Mouse (Mus musculus) adrenal gland, postnatal 14 days (tissue): ENCODE measurements at regions not wholly inside any gene's neighbourhood (a gene's known extent, or its start where the extent isn't known, plus 50 kb on each side); places are given as distances from the start of the nearest gene placed in this dataset.
"Not testable (repeated sequence)": the region's sequence is repeated elsewhere in the genome, so short reads cannot be mapped to it uniquely, and the experiment has no call there.

Experiments
- DNase-seq: peaks from one replicate; pipeline ENCODE4 v3.0.0; 2021; ENCODE audit warnings: mixed read lengths

DNA sequence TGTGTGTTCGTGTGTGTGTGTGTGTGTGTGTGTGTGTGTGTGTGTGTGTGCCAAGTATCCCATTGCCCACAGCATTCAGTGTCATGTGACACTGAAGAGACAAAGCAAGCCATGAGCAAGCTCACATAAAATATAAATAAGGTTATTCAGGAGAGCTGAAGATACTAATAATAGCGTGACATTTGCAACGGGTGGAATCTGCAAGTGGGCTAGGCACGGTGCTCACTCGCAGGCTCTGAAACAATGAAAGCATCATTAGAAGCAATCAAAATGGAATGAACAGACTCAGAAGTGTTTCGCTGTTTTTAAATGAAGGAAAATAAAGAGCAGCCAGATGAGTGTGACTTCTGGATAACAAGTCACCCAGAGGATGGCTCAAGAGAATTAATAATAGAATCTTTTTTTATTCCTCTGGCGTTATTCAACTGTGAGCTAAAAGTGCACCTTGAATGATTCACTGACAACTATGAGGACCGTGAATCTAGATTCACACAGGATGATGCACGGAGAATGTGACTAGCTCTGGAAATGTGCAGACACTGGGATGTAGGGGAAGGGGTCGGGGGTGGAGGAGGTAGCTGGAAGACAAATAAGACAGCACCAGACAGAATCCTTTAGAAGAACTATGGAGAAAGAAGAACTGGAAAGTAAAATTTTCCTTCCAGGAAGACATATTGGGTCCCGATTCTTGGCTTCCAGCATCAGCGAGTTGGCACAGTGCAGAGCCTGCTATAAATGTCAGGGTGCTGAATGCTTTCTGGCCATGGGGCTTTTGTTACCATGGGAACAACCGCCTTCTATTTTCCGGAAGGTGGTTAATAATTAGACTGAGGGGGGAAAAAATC, 55.3 kb downstream of the Actbl2 start:
- DNase-seq = peak; percentile 24

DNA sequence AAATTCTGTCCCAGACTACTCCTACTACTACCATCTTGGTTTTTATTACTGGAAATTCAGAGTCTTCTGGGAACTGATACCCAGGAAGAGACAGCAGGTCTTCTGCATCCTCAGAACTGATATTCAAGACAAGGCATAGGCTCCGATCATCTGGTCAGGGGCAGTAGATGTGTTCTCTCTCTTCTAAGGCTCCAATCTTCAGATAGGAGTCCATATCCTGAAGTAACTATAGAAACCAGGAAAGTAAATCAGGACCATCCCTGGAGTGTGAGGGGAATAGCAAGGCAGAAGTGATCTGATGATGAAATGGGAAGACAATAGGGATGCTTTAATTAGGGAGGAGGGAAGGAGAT, 55.9 kb downstream of the Actbl2 start:
- no peak for DNase-seq

DNA sequence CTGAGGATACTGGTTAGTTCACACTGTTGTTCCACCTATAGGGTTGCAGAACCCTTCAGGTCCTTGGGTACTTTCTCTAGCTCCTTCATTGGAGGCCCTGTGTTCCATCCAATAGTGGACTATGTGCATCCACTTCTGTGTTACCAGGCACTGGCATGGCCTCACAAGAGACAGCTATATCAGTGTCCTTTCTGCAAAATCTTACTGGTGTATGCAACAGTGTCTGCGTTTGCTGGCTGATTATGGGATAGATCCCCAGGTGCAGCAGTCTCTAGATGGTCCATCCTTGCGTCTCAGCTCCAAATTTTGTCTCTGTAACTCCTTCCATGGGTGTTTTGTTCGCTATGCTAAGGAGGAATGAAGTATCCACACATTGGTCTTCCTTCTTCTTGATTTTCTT, 58.7 kb downstream of the Actbl2 start:
- DNase-seq = not testable (repeated sequence)

DNA sequence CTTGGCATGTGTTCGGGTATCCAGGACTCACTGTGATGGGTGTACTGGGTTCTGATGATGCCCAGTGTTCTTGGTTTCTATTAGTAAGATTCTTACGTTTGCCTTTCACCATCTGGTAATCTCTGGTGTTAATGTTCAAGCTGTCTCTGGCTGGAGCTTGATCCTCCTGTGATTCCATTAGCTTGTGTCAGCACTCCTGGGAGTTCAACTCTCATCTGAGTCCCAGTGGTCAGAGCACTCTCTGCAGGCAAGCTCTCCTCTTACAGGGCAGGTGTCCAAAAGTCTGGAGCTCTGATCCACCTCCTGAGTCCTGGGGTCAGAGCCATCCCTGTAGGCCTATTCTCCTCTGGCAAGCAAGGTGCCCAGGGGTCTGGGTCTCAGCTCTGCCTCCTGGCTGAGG, 63.1 kb downstream of the Actbl2 start:
- DNase-seq = not testable (repeated sequence)

DNA sequence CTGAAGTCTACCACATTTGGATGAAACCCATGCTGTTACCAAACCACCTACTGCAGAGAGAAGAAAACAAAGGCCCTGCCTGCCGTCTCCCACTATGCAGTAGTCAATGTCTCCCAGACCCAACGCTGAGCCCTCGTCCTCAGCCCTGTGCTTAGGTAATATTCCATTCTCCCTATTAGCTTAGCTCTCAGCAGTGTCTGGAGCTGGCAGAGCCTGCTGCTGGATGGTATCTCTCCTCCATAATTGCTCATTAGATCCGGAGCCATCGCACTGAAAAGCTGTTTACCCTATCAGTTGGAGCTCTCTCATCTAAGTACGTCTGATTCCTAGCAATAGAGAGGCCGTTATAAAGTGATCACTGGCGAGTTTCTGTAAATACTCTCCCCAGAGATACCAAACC, 68.4 kb downstream of the Actbl2 start:
- DNase-seq = no peak

DNA sequence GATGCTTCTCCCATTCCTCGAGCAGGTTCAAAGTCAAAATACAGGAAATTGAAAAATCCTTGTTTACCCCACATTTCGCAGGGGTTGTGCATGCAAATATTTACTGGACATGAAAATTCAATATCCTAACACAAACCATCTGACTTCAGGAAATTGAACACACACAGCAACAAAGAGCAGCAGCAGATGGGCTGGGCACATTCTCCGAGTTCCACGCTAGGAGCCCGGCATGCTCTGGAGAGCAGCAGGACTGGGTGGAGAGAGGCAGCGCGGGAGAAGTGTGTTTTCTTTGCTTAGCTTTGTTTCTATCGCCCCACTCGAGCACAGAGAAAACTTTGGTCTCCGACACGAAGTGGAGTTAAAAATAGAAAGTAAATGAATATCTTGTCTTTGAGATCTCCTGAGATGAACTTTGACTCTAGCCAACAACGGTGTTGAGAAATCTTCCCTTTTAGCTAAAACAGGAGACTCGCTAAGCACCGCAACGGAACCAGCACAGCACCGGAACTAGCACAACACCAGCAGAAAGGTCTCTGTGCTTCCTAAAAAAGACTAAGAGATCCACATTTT, 71.4 kb downstream of the Actbl2 start:
- DNase-seq = no peak

DNA sequence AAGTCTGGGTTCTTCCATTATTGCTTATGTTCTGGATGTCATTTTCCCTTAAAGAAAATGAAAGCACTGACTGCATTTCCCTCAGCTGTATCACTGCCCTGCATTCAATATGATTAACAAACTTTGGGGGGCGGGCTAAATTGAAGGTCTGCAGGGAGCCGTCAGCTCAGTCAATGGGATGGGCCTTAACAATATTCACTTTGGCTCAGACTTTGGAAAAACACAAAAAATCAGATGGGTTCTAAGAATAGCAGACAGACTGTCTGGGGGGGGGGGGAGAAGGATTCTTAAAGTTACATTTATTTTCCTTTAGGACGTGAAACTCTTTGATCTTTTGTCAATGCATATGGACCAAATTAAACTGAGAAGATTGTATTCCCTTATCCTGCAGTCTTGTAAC, 78.2 kb downstream of the Actbl2 start:
- DNase-seq = no peak

DNA sequence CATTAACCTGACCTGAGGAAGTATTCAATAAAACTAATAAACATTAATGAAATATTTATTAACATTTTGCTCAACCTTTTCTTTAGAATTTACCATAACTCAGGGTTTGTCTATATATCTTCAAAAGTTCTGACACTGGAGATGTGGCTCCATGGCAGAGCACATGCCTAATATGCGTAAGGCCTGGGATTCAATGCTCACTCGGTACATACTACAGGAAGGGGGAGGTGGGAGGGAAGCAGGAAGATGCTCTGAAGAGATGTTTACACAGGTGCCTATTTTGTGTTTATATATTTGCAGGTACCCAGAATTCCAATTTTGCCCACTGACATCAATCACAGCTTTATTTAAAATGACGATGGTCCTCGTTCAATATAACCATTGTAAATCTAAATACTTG, 79.0 kb downstream of the Actbl2 start:
- no peak for DNase-seq

DNA sequence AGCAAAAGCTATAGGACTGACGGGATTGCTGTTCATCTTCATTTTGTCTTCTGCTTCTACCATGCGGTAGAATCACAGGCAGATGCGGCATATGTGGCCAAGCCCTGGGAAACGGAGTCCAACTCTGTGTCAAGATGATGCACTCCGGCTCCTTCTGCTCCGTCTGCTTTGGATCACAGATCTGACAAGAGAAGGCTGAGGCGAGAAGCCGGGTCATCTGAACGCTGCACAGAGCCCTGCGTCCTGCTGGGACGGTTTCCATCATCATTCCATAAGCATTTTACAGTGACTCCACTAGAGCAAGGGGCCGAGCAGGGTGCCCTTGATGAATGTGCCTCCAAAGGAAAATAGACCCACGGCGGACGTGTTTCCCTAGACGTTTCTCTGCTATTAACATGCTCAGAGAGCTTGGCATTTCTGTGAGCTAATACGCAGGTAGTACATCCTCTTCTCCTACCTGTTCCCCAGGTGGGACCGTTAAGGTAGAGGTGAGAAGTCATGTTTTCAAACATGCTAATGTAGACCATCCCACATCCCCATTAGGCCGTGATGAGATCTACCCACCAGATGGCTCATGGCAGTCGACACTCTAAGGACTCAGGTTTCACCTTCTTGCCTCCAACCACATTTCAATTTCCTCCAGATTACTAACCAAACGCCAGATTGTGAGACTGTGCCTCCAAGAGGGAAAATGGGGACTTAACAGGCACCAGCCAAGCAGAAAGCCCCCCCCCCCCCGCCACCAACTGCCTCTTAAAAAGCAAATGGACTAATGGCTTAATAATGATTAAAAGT, 79.6 kb downstream of the Actbl2 start:
- DNase-seq = no peak

DNA sequence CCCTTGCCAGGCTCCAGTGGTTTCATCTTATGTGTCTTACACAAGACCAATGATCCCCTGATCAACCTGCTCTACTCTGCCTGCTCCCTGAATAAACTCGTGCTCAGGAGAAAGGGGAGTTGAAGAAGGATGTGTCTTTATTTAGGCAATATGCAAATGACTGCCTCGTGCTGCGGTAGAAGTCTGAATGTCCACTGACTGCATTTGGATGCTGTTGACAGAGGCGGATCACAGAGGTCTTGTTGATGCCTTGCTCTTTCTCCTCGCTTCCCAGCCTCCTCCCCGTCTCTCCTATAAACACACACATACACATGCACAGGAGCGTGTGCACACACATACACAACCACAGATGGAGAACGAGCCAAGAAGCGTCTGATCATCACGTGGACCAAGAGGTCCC, 90.2 kb downstream of the Actbl2 start:
- no peak for DNase-seq

DNA sequence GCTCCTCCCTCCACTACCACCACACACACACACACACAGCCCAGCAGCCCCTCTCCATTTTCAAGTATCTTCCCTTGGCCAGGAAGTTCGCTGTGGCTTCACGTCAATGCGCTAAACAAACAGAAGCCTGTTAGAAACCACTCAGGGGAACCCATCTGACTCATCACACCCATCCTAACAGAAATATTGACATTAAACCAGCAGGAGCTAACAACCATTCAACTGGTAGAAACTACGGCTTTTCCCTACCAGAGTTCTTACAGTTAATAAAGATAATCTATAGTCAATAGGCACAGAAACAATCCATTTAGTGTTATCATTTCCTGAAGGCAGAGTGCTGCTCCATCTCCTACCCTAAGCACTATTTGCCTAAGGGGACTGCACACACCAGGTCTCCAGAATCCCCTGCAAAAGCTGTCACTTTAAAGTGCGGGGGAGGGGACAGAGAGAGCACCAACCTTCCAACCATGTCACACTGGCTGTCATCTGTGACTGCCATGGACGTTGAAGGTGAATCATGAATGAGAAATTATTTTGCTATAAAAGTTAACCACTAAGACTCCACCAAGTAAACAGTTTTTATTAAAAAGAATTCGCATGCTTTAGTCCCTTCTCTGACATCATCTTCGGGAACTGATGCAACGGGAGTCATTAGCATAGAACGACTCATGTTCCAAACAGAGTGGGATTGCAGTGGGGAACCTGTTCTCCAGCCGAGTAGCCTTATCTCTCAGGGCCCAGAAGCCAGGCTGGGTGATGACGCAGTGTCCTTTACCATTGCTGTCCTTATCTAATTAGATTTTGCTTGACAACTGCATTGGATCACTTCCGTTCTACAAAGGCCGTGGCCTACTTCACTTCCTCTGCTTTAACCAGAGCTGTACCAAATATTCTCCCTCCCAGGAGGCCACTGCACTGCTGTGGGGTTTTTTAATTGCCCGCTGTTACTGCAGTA, 91.0 kb downstream of the Actbl2 start:
- DNase-seq = peak; percentile 37

DNA sequence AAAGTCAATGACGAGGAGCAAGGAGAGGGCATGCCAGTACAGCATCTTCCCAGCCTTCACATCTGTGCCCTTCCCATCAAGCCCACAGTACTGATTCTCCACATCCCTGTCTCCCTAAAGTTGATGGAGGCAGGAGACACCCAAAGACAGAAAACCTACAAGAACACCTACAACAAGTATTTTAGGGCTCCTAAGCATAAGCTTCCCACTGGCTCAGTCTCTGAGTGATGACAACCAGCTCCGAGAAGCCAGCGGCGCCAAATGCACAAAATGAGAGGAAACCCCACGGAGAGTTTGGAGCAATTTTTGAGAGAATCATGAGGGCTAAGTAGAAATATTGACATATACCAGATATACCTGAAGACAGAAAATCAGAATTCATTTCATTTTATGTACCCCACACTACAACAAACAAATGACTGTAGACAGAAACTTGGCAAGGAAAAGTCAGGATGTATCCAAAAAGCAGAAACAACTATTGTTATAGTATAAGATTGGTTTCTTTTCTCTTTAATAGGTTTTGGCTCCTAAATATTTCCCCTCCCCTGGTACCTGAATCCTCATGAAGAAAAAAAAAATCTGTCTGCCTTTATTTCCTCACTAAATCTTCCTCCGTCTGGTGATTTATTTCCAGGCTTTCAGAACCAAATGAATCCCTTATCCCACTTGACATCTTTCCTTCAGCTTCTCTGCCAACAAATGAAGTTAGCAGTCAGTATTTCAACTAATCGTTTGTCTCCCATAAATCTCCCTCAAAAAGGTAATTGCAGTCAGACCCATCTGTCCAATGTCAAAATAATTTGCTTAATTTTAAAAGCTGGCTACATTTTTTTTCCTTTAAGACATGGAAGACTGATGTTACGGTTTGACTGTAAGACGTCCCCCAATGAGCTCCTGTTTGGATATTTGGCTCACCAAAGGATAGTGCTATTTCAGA, 102.0 kb downstream of the Actbl2 start:
- DNase-seq = no peak

DNA sequence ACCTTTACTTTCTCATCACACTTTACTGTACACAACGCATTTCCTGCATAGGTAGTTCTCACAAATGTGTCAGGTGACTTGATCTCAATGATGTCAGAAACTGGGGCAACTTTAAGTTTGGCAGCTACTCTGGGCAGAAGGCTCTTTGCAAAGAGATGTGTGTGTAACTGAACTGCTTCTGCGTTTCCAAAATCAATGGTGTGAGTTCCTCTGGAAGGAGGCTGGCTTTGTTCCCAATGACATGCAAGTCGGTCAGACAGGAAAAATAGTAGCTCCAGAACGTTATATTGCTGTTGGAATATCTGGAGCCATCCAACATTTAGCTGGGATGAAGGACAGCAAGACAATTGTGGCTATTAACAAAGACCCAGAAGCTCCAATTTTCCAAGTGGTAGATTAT, 106.6 kb downstream of the Actbl2 start:
- DNase-seq = no peak

DNA sequence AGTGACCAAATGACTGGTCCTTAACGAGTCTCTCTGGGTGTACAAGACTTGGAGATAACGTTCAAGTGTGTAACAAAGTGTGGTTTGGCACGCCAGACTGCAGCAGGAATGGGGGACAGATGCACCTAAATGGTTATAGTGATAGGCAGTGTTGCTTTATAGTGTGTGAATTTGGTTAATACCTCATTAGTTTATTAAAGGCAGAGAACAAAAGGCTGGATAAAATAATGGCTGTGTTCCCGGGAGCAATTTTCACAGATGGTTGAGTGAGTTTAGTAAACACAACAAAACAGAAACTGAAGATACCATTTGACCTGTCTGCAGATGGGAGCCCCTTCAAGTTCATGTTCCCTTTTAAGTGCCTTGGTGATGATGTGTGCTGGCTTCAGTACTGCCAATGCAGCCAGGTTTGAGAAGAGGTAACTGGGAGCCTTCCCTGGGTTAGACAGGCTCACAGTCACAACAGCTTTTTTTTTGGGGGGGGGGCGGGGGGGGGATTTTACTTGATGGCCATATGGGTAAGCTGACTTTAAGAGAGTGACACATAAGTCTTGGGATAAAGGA, 108.4 kb downstream of the Actbl2 start:
- no peak for DNase-seq

DNA sequence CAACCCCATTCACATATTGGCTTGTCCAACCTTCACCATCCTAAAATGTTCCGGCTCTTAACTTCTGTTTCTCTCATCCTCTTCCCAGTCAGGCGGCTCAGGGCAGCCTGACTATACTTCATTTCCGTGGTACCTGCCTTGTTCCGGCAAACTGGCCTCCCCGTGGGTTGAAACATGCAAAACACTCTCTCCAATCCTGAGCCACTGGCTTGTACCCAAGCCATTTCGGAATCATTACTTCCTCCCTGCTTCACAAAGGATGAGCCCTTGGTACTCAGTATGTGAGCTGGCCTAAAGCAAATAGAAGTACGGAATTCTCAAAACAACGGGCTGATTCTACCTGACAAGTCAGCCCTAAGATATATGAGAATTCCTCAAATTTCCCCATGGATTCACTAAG, 112.1 kb downstream of the Actbl2 start:
- DNase-seq = no peak

DNA sequence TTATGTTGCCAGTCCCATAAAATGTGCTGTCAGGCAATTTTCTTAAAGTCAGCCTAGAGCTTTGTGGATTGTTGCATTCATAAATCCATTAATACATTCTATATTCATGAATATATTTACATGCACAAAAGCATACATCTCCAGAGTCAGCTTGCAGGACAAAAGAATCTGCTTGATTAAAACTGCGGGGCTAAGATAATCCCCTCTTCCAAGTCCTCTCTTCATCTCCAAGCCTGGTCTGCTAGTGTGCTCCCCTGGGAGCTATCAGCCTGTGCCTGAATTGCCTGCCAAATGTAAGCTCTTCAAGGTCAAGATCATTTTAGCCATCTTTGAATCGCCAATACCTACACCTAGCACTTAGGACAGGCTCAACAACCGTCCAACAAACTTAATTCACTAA, 112.8 kb downstream of the Actbl2 start:
- no peak for DNase-seq

DNA sequence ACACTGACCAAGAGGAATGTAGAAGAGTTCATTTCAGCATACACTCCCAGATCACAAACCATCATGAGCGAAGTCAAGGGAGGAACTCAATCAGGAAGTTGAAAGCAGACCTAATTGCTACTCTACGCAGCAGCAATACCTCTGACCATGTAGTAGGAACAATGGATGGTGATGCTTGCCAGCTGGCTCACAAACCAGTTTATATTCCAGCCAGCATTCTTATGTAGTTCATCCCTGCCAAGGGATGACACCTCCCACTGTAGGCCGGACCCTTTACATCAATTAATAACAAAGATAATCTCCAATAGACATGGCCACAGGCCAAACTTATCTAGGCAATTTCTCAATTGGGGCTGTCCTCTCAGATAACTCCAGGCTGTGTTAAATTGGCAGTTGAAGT, 115.1 kb downstream of the Actbl2 start:
- no peak for DNase-seq

DNA sequence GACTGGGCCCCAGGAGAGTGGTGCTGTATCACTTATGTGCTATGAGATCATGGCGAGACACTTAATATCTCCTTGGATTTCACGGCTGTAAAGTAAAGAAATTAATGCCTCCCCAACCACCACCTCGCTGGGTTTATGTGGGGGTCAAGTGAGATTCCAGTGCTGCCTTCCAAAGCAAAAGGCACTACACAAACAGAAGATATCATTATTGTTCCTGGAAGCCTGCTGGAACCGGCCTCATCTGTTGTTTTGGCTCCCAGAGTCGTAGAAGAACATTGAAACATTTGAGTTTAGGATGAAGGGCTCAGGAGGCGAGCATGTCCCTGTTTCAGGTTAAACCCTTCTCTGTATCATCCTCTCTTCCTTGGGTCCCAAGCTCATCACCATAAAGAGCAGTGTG, 116.6 kb downstream of the Gpbp1 start:
- no peak for DNase-seq

DNA sequence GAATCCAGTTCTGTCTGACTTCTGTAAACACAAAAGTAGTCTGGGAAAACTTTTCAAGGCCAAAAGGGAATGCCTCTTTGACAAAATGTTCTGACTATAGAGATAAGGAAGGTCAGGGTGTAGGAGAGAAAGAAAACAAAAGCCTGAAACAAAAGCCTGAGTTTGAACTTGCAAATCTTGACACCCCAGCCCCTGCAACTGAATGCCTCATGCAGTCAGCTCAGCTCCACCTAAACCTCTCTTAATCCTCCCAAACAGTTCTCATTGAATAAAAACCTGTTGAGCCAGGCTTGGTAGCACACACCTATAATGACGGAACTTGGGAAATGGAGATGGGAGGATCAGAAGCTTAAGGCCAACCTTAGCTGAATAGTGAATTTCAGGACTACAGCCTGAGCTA, 116.1 kb downstream of the Gpbp1 start:
- no peak for DNase-seq
